Mouse (Mus musculus) hindbrain, embryonic 12.5 days (tissue): Measurements from ENCODE around the gene Rab3d. TPM values are rescaled to one million over a fixed set of nuclear protein-coding genes. Genes with fewer than 3 reads are reported as not detected.

ENCODE experiments used
- ATAC-seq: fragments of 200-750 bp; cut with Nextera tagmentation; 2 replicates; pipeline ENCODE4 v1.8.0; 2017; ENCODE audit warnings: moderate TSS enrichment; ENCODE audit not compliant: low FRiP score
- H3K27ac ChIP-seq: fragments of 300-500 bp; sonication (generic); 2 replicates; pipeline ENCODE4 v1.5.1; 2016; ENCODE audit warnings: mild to moderate bottlenecking
- H3K27me3 ChIP-seq: fragments of 300-500 bp; sonication (generic); 2 replicates; pipeline ENCODE4 v1.6.1; 2016; ENCODE audit warnings: mild to moderate bottlenecking
- H3K36me3 ChIP-seq: fragments of 300-500 bp; sonication (generic); 2 replicates; pipeline ENCODE4 v1.6.1; 2016; ENCODE audit warnings: mild to moderate bottlenecking
- H3K4me1 ChIP-seq: fragments of 300-500 bp; sonication (generic); 2 replicates; pipeline ENCODE4 v1.6.1; 2016
- H3K4me2 ChIP-seq: fragments of 300-500 bp; sonication (generic); replicated peaks from 2 replicates; pipeline ENCODE4 v1.6.1; 2016; ENCODE audit warnings: mild to moderate bottlenecking
- H3K4me3 ChIP-seq: fragments of 300-500 bp; sonication (generic); 2 replicates; pipeline ENCODE4 v1.5.1; 2016; ENCODE audit warnings: mild to moderate bottlenecking
- H3K9ac ChIP-seq: fragments of 300-500 bp; sonication (generic); 2 replicates; pipeline ENCODE4 v1.6.1; 2016; ENCODE audit warnings: mild to moderate bottlenecking, moderate library complexity
- H3K9me3 ChIP-seq: fragments of 300-500 bp; sonication (generic); replicated peaks from 2 replicates; pipeline ENCODE4 v1.6.1; 2016; ENCODE audit warnings: mild to moderate bottlenecking
- WGBS: fragments of 180-500 bp; shearing (Covaris S2); methylation state at CpG from one replicate; pipeline ENCODE4 v1.1.7; 2016; 5-methylcytosine and 5-hydroxymethylcytosine counted together
- polyA plus RNA-seq: library from polyadenylated mRNA; unstranded; fragments of >200 nt; fragmentation: Nextera tagmentation; extraction: Ambion mirVana; gene quantifications from 2 replicates; pipeline ENCODE4 v1.2.1, GENCODE M21; 2016

Gene Rab3d
- polyA plus RNA-seq: 15.5 and 16.3 TPM in 2 replicates

DNA sequence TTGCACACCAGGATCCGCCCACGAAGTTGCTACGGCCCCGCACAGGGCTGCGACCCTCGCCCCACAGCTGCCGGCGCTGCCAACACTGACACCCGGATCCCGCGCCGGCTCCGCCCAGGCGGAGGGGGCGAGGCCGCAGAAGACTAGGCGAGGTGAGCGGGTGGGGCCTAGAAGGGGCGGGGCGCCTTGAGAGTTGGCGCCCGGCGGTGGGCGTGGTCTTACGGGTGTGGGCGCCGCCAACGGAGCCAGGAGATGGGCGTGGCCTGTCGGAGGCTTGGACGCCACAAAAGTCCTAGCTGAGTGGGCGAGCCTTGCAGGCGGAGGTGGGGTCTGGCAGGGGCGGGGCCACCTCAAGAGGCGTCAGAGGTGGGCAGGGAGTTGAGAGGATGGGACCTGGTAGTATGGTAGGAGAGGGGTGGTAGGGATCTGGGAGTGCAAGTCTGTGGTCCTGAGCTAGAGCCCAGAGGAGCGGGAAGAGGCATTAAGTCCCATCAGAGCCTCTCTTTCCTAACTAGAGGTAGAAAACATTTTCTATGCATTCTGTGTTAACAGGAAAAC is at the start of gene Rab3d:
Gene Rab3d (minus strand): TSS at position 158 of the 558 bp plus-strand sequence.
- peaks cover 28% of the 10 kb centered on the region; the same call in 1 of the 2 replicates for H3K27me3 ChIP-seq
- no peaks in the 10 kb centered on the region for H3K9me3 ChIP-seq
- H3K4me2 ChIP-seq: peak within 1 kb of the TSS; percentile 95
- ATAC-seq: peak; percentile 93
- peak within 1 kb of the TSS; percentile 73 for H3K9ac ChIP-seq
- peak within 1 kb of the TSS; percentile 64 for H3K4me3 ChIP-seq
- H3K36me3 ChIP-seq: no peaks in the 10 kb centered on the region
- H3K4me1 ChIP-seq: 0 out of 2 replicates have a peak, but pooled peaks cover 6% of the 10 kb centered on the region
- peak within 1 kb of the TSS; percentile 55 for H3K27ac ChIP-seq
- WGBS: under 1% methylated on average over 35 of the region's 36 CpGs

DNA sequence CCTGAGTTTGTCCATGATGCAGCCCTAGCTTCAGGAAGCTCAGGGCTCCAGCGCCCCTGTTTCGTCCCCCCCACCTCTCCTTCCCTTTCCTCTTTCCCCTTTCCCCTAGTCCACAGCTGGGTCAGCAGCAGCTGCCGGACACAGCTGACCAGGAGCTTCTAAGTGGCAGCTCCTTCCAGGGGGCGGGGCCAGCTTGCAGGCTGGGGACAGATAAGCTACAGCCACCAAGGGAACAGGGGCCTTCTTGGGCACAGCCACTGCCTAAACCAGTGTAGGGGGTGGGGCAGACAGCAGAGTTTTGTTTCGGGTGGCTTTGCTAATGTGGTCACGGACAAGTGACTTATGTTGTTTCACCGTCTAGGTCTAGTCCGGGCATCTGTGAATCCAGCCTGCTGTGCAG is 45.4 kb upstream of the Rab3d start, which contains the start of gene Epor:
Gene Epor (minus strand): TSS at position 90 of the 400 bp plus-strand sequence.
- H3K36me3 ChIP-seq: no peaks in the 10 kb centered on the region
- peak within 1 kb of the TSS; percentile 59 for H3K4me2 ChIP-seq
- H3K9ac ChIP-seq: peak within 1 kb of the TSS; percentile 39
- H3K4me3 ChIP-seq: peak within 1 kb of the TSS; percentile 37
- H3K4me1 ChIP-seq: peaks cover 24% of the 10 kb centered on the region
- WGBS: 26% methylated on average over 8 of the region's 8 CpGs
- H3K9me3 ChIP-seq: no peaks in the 10 kb centered on the region
- peaks cover 57% of the 10 kb centered on the region for H3K27me3 ChIP-seq
- no peak within 1 kb of the TSS for H3K27ac ChIP-seq
- ATAC-seq: 0 out of 2 replicates have a peak, but pooled peaks have one; percentile 18

DNA sequence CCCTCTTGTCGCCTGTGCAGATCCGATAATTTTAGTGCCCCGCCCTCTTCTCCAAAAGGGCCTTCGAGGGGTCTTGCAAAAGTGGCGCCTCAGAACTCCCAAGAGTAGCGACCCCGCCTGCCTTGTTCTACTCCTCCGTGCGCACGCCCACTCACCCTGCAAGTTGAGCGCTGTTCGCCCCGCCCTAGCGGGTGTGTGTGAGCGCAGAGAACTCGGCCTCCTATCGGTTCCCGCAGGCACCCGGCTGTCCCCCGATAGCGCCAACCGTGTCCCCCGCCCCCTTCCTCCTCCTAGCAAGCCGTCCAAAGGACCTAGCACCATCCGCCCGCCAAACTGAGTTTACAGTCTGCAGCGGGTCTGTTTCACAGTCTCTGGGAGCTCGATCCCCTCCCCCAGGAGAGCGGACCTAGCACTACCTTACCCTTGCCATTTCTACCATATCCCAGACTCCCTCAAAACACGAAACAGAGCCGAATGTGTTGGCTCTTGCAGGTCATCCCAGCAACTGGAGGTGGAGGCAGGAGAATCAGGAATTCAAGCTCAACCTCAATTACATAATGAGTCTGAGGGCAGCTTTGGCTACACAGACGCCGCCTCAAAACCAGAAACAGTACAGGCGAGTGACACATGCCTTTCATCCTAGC is 44.5 kb upstream of the Rab3d start:
- Histone ChIP-seq H3K4me2 (peak overlapping the region; percentile 59), H3K9ac (peak overlapping the region; percentile 39), H3K4me3 (peak overlapping the region; percentile 37), H3K4me1 (peaks cover 24% of the 10 kb centered on the region), H3K36me3 (no peaks in the 10 kb centered on the region), H3K27ac (no peak overlapping the region), H3K9me3 (no peaks in the 10 kb centered on the region), H3K27me3 (peaks cover 55% of the 10 kb centered on the region)
- WGBS: 4% methylated on average over 34 of the region's 34 CpGs
- peak; percentile 70 for ATAC-seq

DNA sequence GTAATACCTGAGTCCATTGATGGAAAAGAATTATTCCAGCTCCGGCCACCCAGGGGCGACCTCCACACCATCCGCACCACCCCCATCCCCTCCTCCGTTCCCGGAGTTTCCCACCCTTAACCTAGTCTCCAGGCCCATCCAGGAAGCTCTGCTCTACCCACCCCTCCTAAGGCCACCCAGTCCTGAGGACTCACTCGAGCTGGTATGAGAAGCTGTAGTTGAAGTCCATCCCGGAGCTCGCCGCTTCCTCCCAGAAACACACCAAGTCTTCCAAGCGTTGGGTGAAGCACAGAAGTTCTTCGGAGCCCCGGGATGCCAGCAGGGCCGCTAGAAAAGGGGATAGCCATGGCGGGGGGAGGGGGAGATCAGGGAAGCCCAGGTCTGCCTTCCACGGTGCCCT is 44.0 kb upstream of the Rab3d start:
- Histone ChIP-seq H3K9me3 (no peaks in the 10 kb centered on the region), H3K9ac (peak overlapping the region; percentile 39; the same call in 1 of the 2 replicates), H3K27ac (no peak overlapping the region), H3K4me3 (peak overlapping the region; percentile 37), H3K27me3 (peaks cover 55% of the 10 kb centered on the region), H3K36me3 (no peaks in the 10 kb centered on the region), H3K4me1 (peaks cover 24% of the 10 kb centered on the region), H3K4me2 (peak overlapping the region; percentile 59)
- ATAC-seq: no peak
- WGBS: 0% methylated on average over 15 of the region's 15 CpGs

DNA sequence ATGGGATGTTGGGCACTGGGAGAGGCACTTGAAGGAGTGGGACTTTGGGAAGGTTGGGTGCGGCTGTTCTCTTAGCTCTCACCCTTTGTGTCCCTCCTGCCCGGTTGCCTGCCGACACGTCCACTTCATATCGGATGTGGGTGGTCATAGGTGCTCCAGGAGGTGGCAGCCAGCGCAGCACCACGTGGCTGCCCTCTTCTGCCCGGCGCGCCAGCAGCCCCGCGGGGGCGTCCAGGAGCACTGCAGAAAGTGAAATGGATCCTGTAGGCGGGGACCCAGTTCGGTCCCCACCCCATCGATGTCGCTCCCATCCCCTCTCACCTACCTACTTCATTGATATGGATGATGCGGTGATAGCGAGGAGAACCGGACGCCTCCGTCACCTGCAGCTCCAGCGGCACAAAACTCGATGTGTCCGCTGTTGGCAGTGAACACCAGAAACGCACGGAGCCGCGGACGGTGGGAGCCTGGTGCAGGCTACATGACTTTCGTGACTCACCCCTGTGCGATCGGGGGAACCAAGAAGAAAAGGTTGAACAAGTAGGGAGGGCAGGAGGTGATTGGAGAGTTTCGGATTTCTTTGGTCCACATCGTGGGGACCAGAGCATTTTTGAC is 43.5 kb upstream of the Rab3d start:
- H3K27me3 ChIP-seq: peaks cover 55% of the 10 kb centered on the region
- peak overlapping the region; percentile 37 for H3K4me3 ChIP-seq
- no peaks in the 10 kb centered on the region for H3K36me3 ChIP-seq
- H3K4me2 ChIP-seq: peak overlapping the region; percentile 59
- ATAC-seq: no peak
- H3K27ac ChIP-seq: no peak overlapping the region
- peaks cover 27% of the 10 kb centered on the region for H3K4me1 ChIP-seq
- 0 out of 2 replicates have a peak overlapping the region, but pooled peaks have one; percentile 35 for H3K9ac ChIP-seq
- H3K9me3 ChIP-seq: no peaks in the 10 kb centered on the region
- 2% methylated on average over 35 of the region's 35 CpGs for WGBS

DNA sequence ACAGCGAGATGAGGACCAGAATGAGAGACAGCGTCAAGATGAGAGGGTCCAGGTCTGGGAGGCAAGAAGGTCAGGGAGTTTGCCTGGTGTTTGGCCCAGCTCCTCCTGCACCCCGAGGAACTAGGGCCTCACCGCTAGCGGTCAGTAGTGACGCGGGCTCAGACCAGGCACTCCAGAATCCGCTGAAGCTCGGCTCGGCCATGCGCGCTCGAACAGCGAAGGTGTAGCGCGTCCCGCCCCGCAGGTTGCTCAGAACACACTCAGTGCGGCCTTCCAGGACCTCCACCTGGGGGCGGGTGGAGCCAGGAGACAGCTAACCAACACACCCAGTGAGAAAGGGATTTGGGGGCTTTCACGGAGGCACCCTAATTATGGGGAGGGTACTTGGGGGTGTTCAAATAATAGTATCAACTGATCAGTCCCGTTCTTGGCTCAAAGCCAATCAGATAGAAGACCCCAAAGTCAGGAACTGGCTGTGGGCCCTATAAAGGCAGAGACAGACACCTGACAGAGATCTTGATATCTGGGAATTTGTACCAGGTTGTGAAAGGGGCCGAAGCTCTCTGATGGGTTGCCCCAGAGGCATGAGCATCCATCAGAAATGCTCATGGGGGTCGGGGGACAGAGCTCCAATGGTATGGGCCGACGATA is 42.7 kb upstream of the Rab3d start:
- no peaks in the 10 kb centered on the region for H3K36me3 ChIP-seq
- 0 out of 2 replicates have a peak overlapping the region, but pooled peaks have one; percentile 5 for H3K4me3 ChIP-seq
- H3K4me1 ChIP-seq: peaks cover 30% of the 10 kb centered on the region
- H3K27me3 ChIP-seq: peaks cover 55% of the 10 kb centered on the region
- H3K27ac ChIP-seq: no peak overlapping the region
- H3K4me2 ChIP-seq: 0 out of 2 replicates have a peak overlapping the region, but pooled peaks have one; percentile 59
- no peak overlapping the region for H3K9ac ChIP-seq
- no peak for ATAC-seq
- no peaks in the 10 kb centered on the region for H3K9me3 ChIP-seq
- 9% methylated on average over 26 of the region's 26 CpGs for WGBS

DNA sequence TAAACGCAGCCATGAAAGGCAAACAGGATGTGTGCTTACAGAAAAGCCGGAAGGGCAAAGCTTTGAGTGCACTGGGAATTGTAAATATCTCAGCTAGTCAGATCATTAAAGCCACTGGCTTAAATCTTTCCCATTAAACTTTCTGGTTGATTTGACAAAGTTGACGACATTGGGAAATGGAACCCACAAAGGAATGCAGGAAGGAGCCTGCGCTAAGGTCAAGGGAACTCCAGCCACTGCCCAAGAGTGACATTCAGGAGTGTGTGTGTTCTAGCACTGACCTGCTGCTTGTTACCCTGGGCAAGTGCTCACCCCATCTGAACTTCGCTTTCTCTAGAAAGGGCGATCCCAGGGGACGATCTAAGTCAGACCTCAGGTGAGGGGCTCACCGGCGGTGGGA is 42.1 kb upstream of the Rab3d start:
- WGBS: 52% methylated on average over 9 of the region's 9 CpGs
- ATAC-seq: no peak
- Histone ChIP-seq H3K9me3 (no peaks in the 10 kb centered on the region), H3K36me3 (no peaks in the 10 kb centered on the region), H3K4me2 (no peak overlapping the region), H3K4me3 (no peak overlapping the region), H3K9ac (no peak overlapping the region), H3K27me3 (peaks cover 55% of the 10 kb centered on the region), H3K27ac (no peak overlapping the region), H3K4me1 (peaks cover 30% of the 10 kb centered on the region)

DNA sequence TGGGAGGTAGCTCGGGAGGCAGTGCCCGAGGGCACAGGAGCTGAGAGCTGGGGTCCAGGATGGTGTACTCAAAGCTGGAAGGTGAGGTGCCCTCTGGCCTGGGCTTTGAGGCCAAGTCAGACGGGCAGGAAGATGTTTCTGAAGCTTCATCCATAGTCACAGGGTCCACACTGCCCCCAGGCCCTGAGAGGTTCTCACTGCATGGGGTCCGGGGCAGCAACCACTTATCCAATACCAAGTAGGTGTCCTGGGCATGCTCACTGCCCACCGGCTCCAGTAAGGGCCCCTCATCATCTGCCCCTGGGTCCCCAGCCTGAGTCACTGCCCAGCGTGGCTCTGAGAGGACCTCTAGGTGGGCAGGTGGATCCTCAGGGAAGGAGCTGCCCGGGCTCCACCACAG is 41.3 kb upstream of the Rab3d start:
- Histone ChIP-seq H3K4me1 (peaks cover 33% of the 10 kb centered on the region), H3K4me3 (no peak overlapping the region), H3K9me3 (no peaks in the 10 kb centered on the region), H3K27me3 (peaks cover 54% of the 10 kb centered on the region), H3K27ac (no peak overlapping the region), H3K4me2 (no peak overlapping the region), H3K9ac (no peak overlapping the region), H3K36me3 (no peaks in the 10 kb centered on the region)
- 95% methylated on average over 7 of the region's 7 CpGs for WGBS
- no peak for ATAC-seq

DNA sequence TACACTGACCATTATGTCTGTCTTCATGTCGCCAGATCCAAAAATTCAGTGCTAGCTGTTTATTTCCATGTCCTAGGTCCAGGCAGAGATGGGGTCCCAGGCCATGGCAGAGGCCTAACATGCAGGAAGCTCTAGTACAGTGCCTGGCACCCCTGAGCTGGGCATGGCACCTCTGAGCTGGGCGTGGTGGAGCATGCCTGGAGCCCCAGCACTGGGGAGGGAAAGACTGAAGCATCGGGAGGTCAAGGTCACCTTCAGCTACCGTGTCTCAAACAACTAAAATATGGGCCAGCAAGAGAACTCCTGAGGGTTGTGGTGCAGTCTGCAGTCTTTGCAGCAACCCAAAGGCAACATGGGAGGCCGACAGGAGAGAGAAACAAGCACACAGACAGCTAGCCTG is 40.4 kb upstream of the Rab3d start:
- ATAC-seq: no peak
- Histone ChIP-seq H3K9me3 (no peaks in the 10 kb centered on the region), H3K27ac (no peak overlapping the region), H3K9ac (no peak overlapping the region), H3K27me3 (peaks cover 46% of the 10 kb centered on the region), H3K4me2 (no peak overlapping the region), H3K36me3 (no peaks in the 10 kb centered on the region), H3K4me1 (peaks cover 35% of the 10 kb centered on the region), H3K4me3 (no peak overlapping the region)
- WGBS: 80% methylated on average over 5 of the region's 5 CpGs

DNA sequence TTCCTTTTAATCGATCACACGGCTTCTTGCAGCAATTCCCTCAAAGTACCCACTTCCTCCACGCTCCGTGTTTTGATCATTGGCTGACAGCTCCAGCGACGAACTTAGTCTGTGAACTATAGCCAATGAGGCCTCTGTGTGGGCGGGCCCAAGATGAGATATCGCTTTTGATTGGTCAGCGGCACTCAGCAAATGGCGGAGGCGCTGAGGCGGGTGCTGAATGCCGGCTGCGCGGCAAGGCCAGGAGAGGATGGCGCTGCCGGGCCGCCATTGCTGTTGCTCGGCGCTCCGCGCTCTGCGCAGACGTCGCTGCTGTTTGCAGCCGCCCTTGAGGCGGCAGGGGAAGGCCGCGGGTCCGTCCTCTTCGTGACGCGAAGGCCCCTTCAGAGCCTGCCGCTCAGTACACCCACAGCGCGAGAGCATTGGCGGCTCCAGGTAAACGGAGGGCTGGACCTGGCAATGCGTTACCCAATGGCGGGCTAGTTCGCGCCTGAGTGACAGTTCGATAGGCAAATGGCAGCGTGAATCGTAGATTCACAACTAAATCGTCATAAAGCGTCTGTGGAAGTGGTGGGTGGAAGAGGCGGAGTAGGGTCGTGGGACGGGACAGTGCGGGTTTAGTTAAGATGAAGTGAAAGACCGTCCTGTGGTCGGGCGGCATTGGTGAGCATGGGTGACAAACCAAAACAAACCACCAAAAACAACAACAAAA is 37.7 kb upstream of the Rab3d start, which contains the start of gene Swsap1:
Gene Swsap1 (plus strand): TSS at position 186 of the 712 bp plus-strand sequence.
- under 1% methylated on average over 54 of the region's 54 CpGs for WGBS
- peak; percentile 98 for ATAC-seq
- Histone ChIP-seq H3K4me1 (peaks cover 16% of the 10 kb centered on the region), H3K27me3 (peaks cover 20% of the 10 kb centered on the region), H3K27ac (peak within 1 kb of the TSS; percentile 92), H3K4me3 (peak within 1 kb of the TSS; percentile 65), H3K9me3 (0 out of 2 replicates have a peak, but pooled peaks cover 3% of the 10 kb centered on the region), H3K36me3 (no peaks in the 10 kb centered on the region), H3K9ac (peak within 1 kb of the TSS; percentile 80), H3K4me2 (peak within 1 kb of the TSS; percentile 60)

DNA sequence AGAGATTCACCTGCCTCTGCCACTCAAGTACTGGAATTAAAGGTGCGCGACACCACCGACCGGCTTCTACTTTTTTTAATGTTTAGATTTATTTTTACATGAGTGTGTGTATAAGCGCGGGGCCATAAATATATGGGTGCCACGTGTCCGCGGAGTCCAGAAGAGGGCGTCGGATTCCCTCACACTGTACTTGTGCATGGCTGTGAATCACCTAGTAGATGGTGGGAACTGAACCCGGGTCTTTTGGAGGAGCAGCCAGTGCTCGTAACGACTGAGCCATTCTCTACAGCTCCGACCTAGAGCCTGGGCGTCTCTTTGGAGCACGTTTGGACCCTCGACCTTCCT is 37.2 kb upstream of the Rab3d start:
- H3K9me3 ChIP-seq: 0 out of 2 replicates have a peak, but pooled peaks cover 3% of the 10 kb centered on the region
- peak overlapping the region; percentile 65 for H3K4me3 ChIP-seq
- peak overlapping the region; percentile 59 for H3K4me2 ChIP-seq
- peaks cover 16% of the 10 kb centered on the region for H3K4me1 ChIP-seq
- WGBS: 3% methylated on average over 18 of the region's 18 CpGs
- H3K36me3 ChIP-seq: no peaks in the 10 kb centered on the region
- H3K27me3 ChIP-seq: peaks cover 17% of the 10 kb centered on the region
- ATAC-seq: peak; percentile 72
- peak overlapping the region; percentile 92 for H3K27ac ChIP-seq
- H3K9ac ChIP-seq: peak overlapping the region; percentile 80
